In genomic region chr1:42865336-42865939, GRCm38 (mm10) we compare ENCODE assay signal across 14 mouse cellular contexts. TPM values are rescaled to one million over a fixed set of nuclear protein-coding genes. Genes with fewer than 3 reads are reported as not detected.
A peak's percentile ranks its signal among the peaks of the same experiment; 100 is the strongest.
DNase-seq lines count a peak whose midpoint lies in the region; ATAC-seq and TF ChIP-seq lines count a peak whose summit lies in the region.
"Had no signal": no experiment of that assay in that cellular context is flagged by ENCODE, and none has a peak within 500 bp of the region (broad histone marks: within the 10 kb centered on the region; RNA-seq: fewer than 3 reads in every experiment).

No protein-coding gene starts in this region.

- H3K9ac ChIP-seq in heart, embryonic 12.5 days, result no peak overlapping the region
- H3K9ac ChIP-seq in limb, embryonic 15.5 days, result no peak overlapping the region
- no peak overlapping the region for H3K9ac ChIP-seq in liver, embryonic 16.5 days (ENCODE audit: low read depth, low read length)
- H3K9ac ChIP-seq: liver, embryonic 14.5 days had no signal

- no peak overlapping the region for H3K4me2 ChIP-seq in heart, embryonic 12.5 days
- no peak overlapping the region for H3K4me2 ChIP-seq in limb, embryonic 15.5 days
- no peak overlapping the region for H3K4me2 ChIP-seq in liver, embryonic 16.5 days (ENCODE audit: low read depth, low read length)

- WGBS in heart, embryonic 12.5 days, result 92% methylated on average over 4 of the region's 4 CpGs
- 93% methylated on average over 4 of the region's 4 CpGs for WGBS in limb, embryonic 15.5 days
- 97% methylated on average over 4 of the region's 4 CpGs for WGBS in limb, embryonic 10.5 days
- 84% methylated on average over 4 of the region's 4 CpGs for WGBS in bone marrow, adult 2 months
- WGBS in liver, embryonic 16.5 days (ENCODE audit: insufficient replicate concordance), result 71% methylated on average over 4 of the region's 4 CpGs

- no peaks in the 10 kb centered on the region for H3K9me3 ChIP-seq in heart, embryonic 12.5 days (replicated peaks)
- H3K9me3 ChIP-seq in limb, embryonic 15.5 days, result no peaks in the 10 kb centered on the region
- H3K9me3 ChIP-seq in limb, embryonic 10.5 days (replicated peaks), result no peaks in the 10 kb centered on the region
- no peaks in the 10 kb centered on the region for H3K9me3 ChIP-seq in liver, embryonic 16.5 days (replicated peaks; ENCODE audit: control insufficient read depth, low read length)

- TF ChIP-seq POLR2A in bone marrow, adult 2 months (IDR thresholded peaks at IDR 0.05; ENCODE audit: borderline replicate concordance, control insufficient read depth, low read depth, low read length), result no peak

- intact Hi-C loops in left cerebral cortex, postnatal 14 days (cut with DNase I), result no loop called here

- no peaks in the 10 kb centered on the region for H3K4me1 ChIP-seq in heart, embryonic 12.5 days (replicated peaks)
- no peaks in the 10 kb centered on the region for H3K4me1 ChIP-seq in limb, embryonic 15.5 days
- no peaks in the 10 kb centered on the region for H3K4me1 ChIP-seq in limb, embryonic 10.5 days
- peaks cover 3% of the 10 kb centered on the region; the same call in 1 of the 2 replicates for H3K4me1 ChIP-seq in bone marrow, adult 2 months (ENCODE audit: control insufficient read depth, insufficient read depth, low read length)
- no peaks in the 10 kb centered on the region for H3K4me1 ChIP-seq in liver, embryonic 16.5 days (ENCODE audit: control insufficient read depth, low read depth, low read length)

- H3K27me3 ChIP-seq in heart, embryonic 12.5 days (replicated peaks), result no peaks in the 10 kb centered on the region
- H3K27me3 ChIP-seq in limb, embryonic 15.5 days, result no peaks in the 10 kb centered on the region
- H3K27me3 ChIP-seq in limb, embryonic 10.5 days (ENCODE audit: low read depth, poor library complexity, severe bottlenecking), result no peaks in the 10 kb centered on the region
- no peaks in the 10 kb centered on the region for H3K27me3 ChIP-seq in liver, embryonic 16.5 days (ENCODE audit: control insufficient read depth, insufficient read depth, low read depth, low read length)

- no peak for TF ChIP-seq CTCF in bone marrow, adult 2 months (IDR thresholded peaks at IDR 0.05; ENCODE audit: control insufficient read depth, insufficient read depth, low read length)

- DNase-seq in heart, adult 8-10 months (ENCODE audit: low spot score), result no peak
- no peak for DNase-seq in limb, embryonic 10.5 days (ENCODE audit: low spot score)
- DNase-seq in left cerebral cortex, postnatal 14 days (ENCODE audit: low spot score in 2 of 2), result no peak
- DNase-seq: cerebellum, adult 8-10 months; kidney, adult 11 months; retina, postnatal 1 day; spleen, adult 18-20 months; thymus, postnatal 4 days had no signal

- no peak overlapping the region for H3K4me3 ChIP-seq in heart, embryonic 12.5 days
- no peak overlapping the region for H3K4me3 ChIP-seq in limb, embryonic 15.5 days
- no peak overlapping the region for H3K4me3 ChIP-seq in limb, embryonic 10.5 days
- H3K4me3 ChIP-seq in bone marrow, adult 2 months (replicated peaks; ENCODE audit: control insufficient read depth, low read depth, low read length), result no peak overlapping the region
- H3K4me3 ChIP-seq in liver, embryonic 16.5 days (ENCODE audit: low read depth, low read length), result no peak overlapping the region

- H3K36me3 ChIP-seq in heart, embryonic 12.5 days, result peaks cover 28% of the 10 kb centered on the region
- peaks cover 29% of the 10 kb centered on the region for H3K36me3 ChIP-seq in limb, embryonic 15.5 days
- peaks cover 43% of the 10 kb centered on the region for H3K36me3 ChIP-seq in limb, embryonic 10.5 days
- H3K36me3 ChIP-seq in liver, embryonic 16.5 days (ENCODE audit: control insufficient read depth, insufficient read depth), result no peaks in the 10 kb centered on the region

- no peak overlapping the region for H3K27ac ChIP-seq in heart, embryonic 12.5 days (ENCODE audit: poor library complexity, severe bottlenecking)
- no peak overlapping the region for H3K27ac ChIP-seq in limb, embryonic 15.5 days
- H3K27ac ChIP-seq in limb, embryonic 10.5 days, result no peak overlapping the region
- H3K27ac ChIP-seq in bone marrow, adult 2 months (ENCODE audit: control insufficient read depth, insufficient read depth, low read depth, low read length, poor library complexity), result peak overlapping the region; percentile 4; the same call in 1 of the 2 replicates
- no peak overlapping the region for H3K27ac ChIP-seq in liver, embryonic 16.5 days (ENCODE audit: low read length)
- H3K27ac ChIP-seq: liver, embryonic 14.5 days had no signal

- ATAC-seq in heart, embryonic 12.5 days (ENCODE audit: insufficient number of reproducible peaks, low FRiP score), result peak; percentile 51; the same call in 1 of the 2 replicates
- peak; percentile 55; the same call in 1 of the 2 replicates for ATAC-seq in limb, embryonic 15.5 days (ENCODE audit: insufficient number of reproducible peaks, low FRiP score, low TSS enrichment, low read depth)
- 0 out of 2 replicates have a peak, but pooled peaks have one; percentile 16 for ATAC-seq in liver, embryonic 16.5 days (ENCODE audit: low read depth)
- ATAC-seq in erythroid progenitor cell, adult 5-6 weeks (replicated peaks; ENCODE audit: low FRiP score, poor library complexity, severe bottlenecking), result no peak

RNA-seq across cellular contexts. Expression of gene Mrps9, which starts 14.4 kb away (rescaled TPM):
- polyA plus RNA-seq in heart, embryonic 12.5 days (2016; fragmentation: Nextera tagmentation; extraction: Ambion mirVana), result 57.7 and 61.1 TPM in 2 replicates
- 100 to 1,000 TPM in 3 of 4 experiments, 10 to 100 TPM in 1; 98.7 to 111 (median 104) TPM for total RNA-seq in heart, adult 8-10 months (2022)
- 40.8 and 44.7 TPM in 2 replicates for polyA plus RNA-seq in limb, embryonic 15.5 days (2015; fragmentation: Nextera tagmentation; extraction: Ambion mirVana)
- polyA plus RNA-seq in limb, embryonic 10.5 days (2016; fragmentation: Nextera tagmentation; extraction: Ambion mirVana), result 57.6 and 60.8 TPM in 2 replicates
- 27.0 and 44.4 TPM in 2 replicates for polyA plus RNA-seq in bone marrow, adult 2 months (2011; ENCODE audit: insufficient read depth, insufficient read length, low replicate concordance, missing spikeins)
- polyA plus RNA-seq in liver, embryonic 16.5 days (2015; fragmentation: Nextera tagmentation; extraction: Ambion mirVana), result 20.1 and 22.1 TPM in 2 replicates
- 11.2 and 11.7 TPM in 2 replicates for total RNA-seq in erythroid progenitor cell, adult 5-6 weeks (2015; ENCODE audit: low replicate concordance)
- total RNA-seq in erythroid progenitor cell, adult 5-6 weeks (2017; ENCODE audit: low replicate concordance), result 11.8 and 23.0 TPM in 2 replicates
- total RNA-seq in left cerebral cortex, postnatal 14 days (2021), result 10 to 100 TPM; 37.5 to 41.2 TPM
